ENCODE assay signal across 24 mouse cellular contexts in genomic region chr1:72026861-72027260, GRCm38 (mm10).
DNase-seq lines count a peak whose midpoint lies in the region; ATAC-seq lines count a peak whose summit lies in the region.
"Had no signal": no experiment of that assay in that cellular context is flagged by ENCODE, and none has a peak within 500 bp of the region (broad histone marks: within the 10 kb centered on the region; RNA-seq: fewer than 3 reads in every experiment).

No protein-coding gene starts in this region.

- no peaks in the 10 kb centered on the region for H3K9me3 ChIP-seq in kidney, embryonic 14.5 days (ENCODE audit: control insufficient read depth, low read length)
- H3K9me3 ChIP-seq in intestine, embryonic 15.5 days: no peaks in the 10 kb centered on the region
- H3K9me3 ChIP-seq: embryonic facial prominence, embryonic 13.5 days; embryonic facial prominence, embryonic 15.5 days; forebrain, embryonic 10.5 days; forebrain, embryonic 12.5 days had no signal

- no peak overlapping the region for H3K4me3 ChIP-seq in kidney, embryonic 14.5 days (ENCODE audit: low read length)
- no peak overlapping the region for H3K4me3 ChIP-seq in intestine, embryonic 15.5 days (replicated peaks)
- H3K4me3 ChIP-seq: embryonic facial prominence, embryonic 13.5 days; embryonic facial prominence, embryonic 15.5 days; erythroblast, embryonic 14.5 days; forebrain, embryonic 10.5 days; forebrain, embryonic 12.5 days had no signal

- 80% methylated on average over 4 of the region's 4 CpGs for WGBS in kidney, embryonic 14.5 days
- 88% methylated on average over 4 of the region's 4 CpGs for WGBS in intestine, embryonic 15.5 days

- no peak overlapping the region for H3K27ac ChIP-seq in kidney, embryonic 14.5 days (ENCODE audit: low read depth, low read length)
- no peak overlapping the region for H3K27ac ChIP-seq in intestine, embryonic 15.5 days
- H3K27ac ChIP-seq: embryonic facial prominence, embryonic 13.5 days; embryonic facial prominence, embryonic 15.5 days; forebrain, embryonic 10.5 days; forebrain, embryonic 12.5 days had no signal

- peaks cover 18% of the 10 kb centered on the region; the same call in 1 of the 2 replicates for H3K4me1 ChIP-seq in kidney, embryonic 14.5 days (ENCODE audit: control insufficient read depth, insufficient read depth, low read length)
- no peaks in the 10 kb centered on the region for H3K4me1 ChIP-seq in intestine, embryonic 15.5 days (replicated peaks)
- H3K4me1 ChIP-seq: embryonic facial prominence, embryonic 13.5 days; embryonic facial prominence, embryonic 15.5 days; forebrain, embryonic 10.5 days; forebrain, embryonic 12.5 days had no signal

- DNase-seq in kidney, adult 18-20 months: peak; percentile 21
- DNase-seq in kidney, postnatal 14 days: no peak
- DNase-seq in kidney, adult 8-10 months: peak; percentile 29 to 46
- DNase-seq in kidney, postnatal 25 days: peak; percentile 19 to 43
- no peak for DNase-seq in kidney, postnatal 10 days
- peak; percentile 53 for DNase-seq in yolk sac, embryonic 10.5 days (ENCODE audit: low spot score)
- DNase-seq: adrenal gland, adult 2 months; adrenal gland, postnatal 10 days; adrenal gland, postnatal 25 days; cerebellum, adult 11 months; cerebellum, adult 18-20 months; cerebellum, adult 8-10 months; cerebellum, adult 9-11 months; cerebellum, postnatal 14 days; cerebellum, postnatal 36 days; embryo, embryonic 11 days had no signal

- no peak overlapping the region for H3K9ac ChIP-seq in kidney, embryonic 14.5 days (ENCODE audit: low read depth, low read length)
- no peak overlapping the region for H3K9ac ChIP-seq in intestine, embryonic 15.5 days
- H3K9ac ChIP-seq: embryonic facial prominence, embryonic 13.5 days; embryonic facial prominence, embryonic 15.5 days; forebrain, embryonic 12.5 days had no signal

- H3K36me3 ChIP-seq in kidney, embryonic 14.5 days (ENCODE audit: control insufficient read depth, insufficient read depth, low read length): no peaks in the 10 kb centered on the region
- no peaks in the 10 kb centered on the region for H3K36me3 ChIP-seq in intestine, embryonic 15.5 days
- H3K36me3 ChIP-seq: embryonic facial prominence, embryonic 13.5 days; embryonic facial prominence, embryonic 15.5 days; forebrain, embryonic 10.5 days; forebrain, embryonic 12.5 days had no signal

- H3K27me3 ChIP-seq in kidney, embryonic 14.5 days (ENCODE audit: control insufficient read depth, insufficient read depth, low read length): no peaks in the 10 kb centered on the region
- H3K27me3 ChIP-seq in intestine, embryonic 15.5 days (replicated peaks): no peaks in the 10 kb centered on the region
- H3K27me3 ChIP-seq: embryonic facial prominence, embryonic 13.5 days; embryonic facial prominence, embryonic 15.5 days; forebrain, embryonic 12.5 days had no signal

- ATAC-seq in kidney, embryonic 14.5 days (ENCODE audit: low FRiP score, low TSS enrichment): no peak
- ATAC-seq in intestine, embryonic 15.5 days: no peak
- ATAC-seq: forebrain, embryonic 14.5 days had no signal

- H3K4me2 ChIP-seq in kidney, embryonic 14.5 days (replicated peaks; ENCODE audit: low read depth, low read length): no peak overlapping the region
- H3K4me2 ChIP-seq in intestine, embryonic 15.5 days (replicated peaks): no peak overlapping the region
- H3K4me2 ChIP-seq: embryonic facial prominence, embryonic 13.5 days; embryonic facial prominence, embryonic 15.5 days; forebrain, embryonic 12.5 days had no signal

Comparison
In these comparisons a context has a peak if more than half of its experiments do, and no peak if none do; other contexts are left out.
1. DNase-seq: peak in kidney, adult 18-20 months (single experiment), kidney, adult 8-10 months (2 of 2), kidney, postnatal 25 days (2 of 2) and yolk sac, embryonic 10.5 days (single experiment); none in kidney, postnatal 14 days (single experiment) and kidney, postnatal 10 days (single experiment).